Mouse (Mus musculus): Measurements from ENCODE around the gene Yipf2. TPM values are rescaled to one million over a fixed set of nuclear protein-coding genes. Genes with fewer than 3 reads are reported as not detected.

Gene Yipf2
- polyA plus RNA-seq (2012; rRNA removed): 15.7 and 17.7 TPM in 2 replicates

GRCm38 (mm10) chr9:21592703-21593121, at the start of gene Yipf2, which contains the start of gene Timm29:
Gene Yipf2, minus strand, starts transcription at chr9:21592828.
Gene Timm29, plus strand, starts transcription at chr9:21592722.

GRCm38 (mm10) chr9:21615617-21616231, 23.1 kb upstream of the Yipf2 start, which contains the start of gene Smarca4:
Gene Smarca4, plus strand, starts transcription at chr9:21616169.

GRCm38 (mm10) chr9:21546789-21547074, 45.9 kb downstream of the Yipf2 start, which contains the start of gene Carm1:
Gene Carm1, plus strand, starts transcription at chr9:21546894.

Other genes starting within 250 kb of the Yipf2 start
- gene Ilf3, start 225.0 kb downstream of the Yipf2 start, polyA plus RNA-seq (2012; rRNA removed): 161 and 172 TPM in 2 replicates
- 86.6 and 86.7 TPM in 2 replicates for gene Qtrt1, start 181.0 kb downstream of the Yipf2 start, polyA plus RNA-seq (2012; rRNA removed)
- 66.8 and 77.4 TPM in 2 replicates for gene Dnm2, start 167.9 kb downstream of the Yipf2 start, polyA plus RNA-seq (2012; rRNA removed)
- 35.4 and 42.5 TPM in 2 replicates for gene Tmed1, start 82.6 kb downstream of the Yipf2 start, polyA plus RNA-seq (2012; rRNA removed)
- gene AB124611, start 66.7 kb downstream of the Yipf2 start, polyA plus RNA-seq (2012; rRNA removed): 0.58 and 0.72 TPM in 2 replicates
- gene Carm1, start 45.9 kb downstream of the Yipf2 start, polyA plus RNA-seq (2012; rRNA removed): 79.8 and 94.0 TPM in 2 replicates
- gene Timm29, start 106 bp downstream of the Yipf2 start, polyA plus RNA-seq (2012; rRNA removed): 69.6 and 69.8 TPM in 2 replicates
- gene Smarca4, start 23.3 kb upstream of the Yipf2 start, polyA plus RNA-seq (2012; rRNA removed): 132 and 146 TPM in 2 replicates
- 21.0 and 21.6 TPM in 2 replicates for gene Ldlr, start 130.7 kb upstream of the Yipf2 start, polyA plus RNA-seq (2012; rRNA removed)
- 12.6 and 14.0 TPM in 2 replicates for gene Spc24, start 167.5 kb upstream of the Yipf2 start, polyA plus RNA-seq (2012; rRNA removed)
- gene Kank2, start 205.9 kb upstream of the Yipf2 start, polyA plus RNA-seq (2012; rRNA removed): 5.3 and 5.6 TPM in 2 replicates
- gene Angptl8, start 242.7 kb upstream of the Yipf2 start, polyA plus RNA-seq (2012; rRNA removed): not detected in 2 replicates

Measured in central nervous system, embryonic 18 days (tissue).